Mouse (Mus musculus) right cerebral cortex, adult 2 months (tissue): ENCODE measurements around the gene Faf1.

Source experiments
- DNase-seq, 2 experiments: peaks; one replicate each; pipeline ENCODE4 v3.0.0; 2021 to 2022; ENCODE audit warnings: low spot score in 2 of 2

Faf1 gene

DNA sequence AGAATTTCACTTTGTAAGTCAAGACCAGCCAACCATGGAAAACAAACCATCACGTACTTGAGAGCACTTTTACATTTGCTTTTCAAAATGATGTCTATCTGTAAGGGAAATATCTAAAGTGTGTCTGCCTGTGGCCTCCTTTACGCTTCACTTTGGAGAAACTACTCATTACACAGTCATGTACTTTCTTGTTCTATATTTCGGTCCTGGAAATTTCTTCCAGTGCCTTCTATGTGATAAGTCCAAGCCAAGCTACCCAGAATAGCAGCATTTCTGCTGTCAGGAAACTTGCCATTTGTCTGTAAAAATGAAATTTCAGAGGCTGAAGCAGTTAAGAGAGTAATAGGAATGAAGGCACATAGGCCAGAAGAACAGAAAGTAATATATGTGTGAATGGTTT is 228.1 kb downstream of the Faf1 start:
- DNase-seq, result no peak

DNA sequence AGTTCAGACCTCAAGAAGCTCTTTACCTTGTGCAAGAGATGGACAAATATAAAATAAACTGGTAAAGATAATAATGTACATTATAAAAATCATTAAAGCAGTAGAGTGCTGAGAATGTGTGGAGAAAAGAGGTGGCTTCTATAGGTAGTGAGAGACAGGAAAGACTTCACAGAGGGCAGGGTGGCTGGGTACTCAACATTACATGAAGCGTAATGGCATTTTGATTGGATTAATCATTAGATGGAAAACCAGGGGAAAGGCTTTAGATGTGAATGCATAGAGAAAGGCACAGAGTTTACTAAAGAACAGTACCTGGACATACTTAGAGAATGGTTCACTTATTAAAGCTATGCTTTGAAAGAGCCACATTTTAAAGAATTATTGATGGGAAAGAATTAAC is 252.7 kb downstream of the Faf1 start:
- DNase-seq, result no peak

DNA sequence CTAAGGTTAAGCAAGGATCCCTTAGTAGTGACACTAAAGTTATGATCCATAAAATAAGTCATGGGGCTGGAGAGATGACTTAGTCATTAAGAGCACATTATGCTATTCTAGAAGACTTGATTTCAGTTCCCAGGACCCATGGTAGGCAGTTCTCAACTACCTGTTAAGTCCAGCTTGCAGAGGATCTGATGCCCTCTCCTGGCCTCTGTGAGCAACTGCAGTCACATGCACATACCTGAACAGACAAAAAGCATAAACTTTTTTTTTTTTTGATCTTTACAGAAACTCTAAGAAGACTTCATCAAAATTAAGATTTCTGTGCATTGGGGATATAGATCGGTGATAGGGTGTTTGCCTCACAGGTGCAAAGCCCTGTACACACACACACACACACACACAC is 254.1 kb downstream of the Faf1 start:
- no peak for DNase-seq

DNA sequence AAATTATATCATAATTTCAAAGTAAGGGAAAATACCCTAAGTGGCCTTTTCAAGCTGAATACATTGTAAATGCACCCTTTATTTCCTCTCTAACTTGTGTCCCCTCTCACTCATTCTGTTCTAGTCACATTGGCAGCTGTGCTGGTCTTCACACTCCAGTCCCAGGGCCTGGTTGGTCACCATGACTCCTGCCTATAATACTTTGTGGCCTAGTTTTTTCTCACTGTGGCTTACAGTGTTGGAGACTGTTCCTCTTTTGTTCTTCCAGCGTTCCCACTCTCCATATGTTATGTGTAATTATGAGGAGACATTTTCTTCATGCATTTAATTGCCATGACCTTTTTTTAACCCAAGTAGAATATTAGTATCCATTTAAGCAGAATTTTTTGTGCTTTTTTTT is 254.5 kb downstream of the Faf1 start:
- no peak for DNase-seq

DNA sequence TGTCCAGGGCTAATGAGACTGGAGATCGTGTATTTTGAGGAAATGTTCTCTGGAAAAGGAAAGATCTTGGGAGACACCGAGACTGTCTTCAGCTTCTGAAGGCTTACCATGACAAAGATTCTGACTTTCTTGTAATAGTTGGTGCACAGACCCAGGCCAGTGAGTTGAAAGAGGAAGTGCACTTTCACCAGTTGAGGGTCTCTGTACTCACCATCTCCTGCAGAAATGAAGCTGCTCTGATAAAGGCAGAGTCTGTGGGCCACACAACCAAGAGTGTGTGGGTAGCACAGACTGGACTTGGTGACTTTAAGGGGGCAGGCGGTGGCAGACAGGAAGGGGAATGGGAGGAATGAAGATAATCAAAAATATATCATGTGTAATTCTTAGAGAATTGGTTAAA is 260.2 kb downstream of the Faf1 start:
- DNase-seq, result no peak

DNA sequence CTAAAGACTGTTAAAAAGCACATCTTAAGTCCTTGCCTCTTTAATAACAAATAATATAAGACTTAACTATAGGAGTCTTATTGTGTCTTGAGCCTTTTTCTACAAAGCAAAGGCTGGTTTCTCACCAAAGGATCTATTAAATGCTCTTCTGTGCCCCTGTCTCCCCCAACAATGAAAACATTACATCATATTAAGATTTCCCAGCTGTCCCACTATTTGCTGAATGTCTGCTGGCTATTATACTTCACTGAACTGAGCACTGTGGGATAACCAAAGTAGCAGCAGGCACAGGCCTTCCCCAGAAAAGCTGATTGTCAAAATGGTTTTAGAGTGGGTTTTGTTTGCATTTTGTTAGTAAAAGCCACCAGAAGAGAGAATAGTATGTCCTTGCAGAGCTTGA is 262.9 kb downstream of the Faf1 start:
- no peak for DNase-seq

DNA sequence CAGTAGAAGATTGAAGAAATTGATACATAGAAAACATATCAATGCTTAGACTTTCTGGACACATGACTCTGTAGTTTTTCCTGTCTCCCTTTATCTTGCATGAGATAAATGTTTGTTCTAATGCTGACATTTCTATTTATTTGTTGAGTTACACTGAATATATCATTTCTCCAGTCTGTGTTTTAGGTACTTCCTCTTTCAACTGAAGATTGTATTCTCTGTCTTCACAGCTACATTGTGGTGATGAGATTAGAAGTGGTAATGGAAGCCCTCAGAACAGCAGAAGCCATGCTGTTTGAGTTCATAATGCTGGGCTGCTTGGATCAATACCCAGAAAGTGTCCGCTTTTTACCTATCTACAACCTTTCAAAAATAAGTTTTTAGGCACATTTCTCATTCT is 269.2 kb downstream of the Faf1 start:
- no peak for DNase-seq

DNA sequence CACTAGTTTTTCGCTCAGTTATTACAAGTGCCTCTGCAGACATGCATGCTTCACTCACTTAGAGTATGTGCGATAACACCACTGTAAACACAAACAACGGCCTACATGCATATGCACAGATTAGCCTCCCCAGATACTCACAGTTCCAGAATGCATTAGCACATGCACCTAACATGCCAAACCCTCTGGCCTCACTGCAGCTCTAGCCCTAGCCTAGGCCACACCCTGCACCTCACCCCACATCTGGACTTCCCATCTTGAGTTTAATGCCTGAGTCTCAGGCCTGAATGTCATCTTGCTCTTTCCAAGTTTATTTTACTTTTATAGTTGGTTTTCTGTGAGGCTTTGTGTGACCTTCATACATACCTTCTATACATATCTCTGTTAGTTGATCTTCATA is 272.9 kb downstream of the Faf1 start:
- DNase-seq, result no peak

DNA sequence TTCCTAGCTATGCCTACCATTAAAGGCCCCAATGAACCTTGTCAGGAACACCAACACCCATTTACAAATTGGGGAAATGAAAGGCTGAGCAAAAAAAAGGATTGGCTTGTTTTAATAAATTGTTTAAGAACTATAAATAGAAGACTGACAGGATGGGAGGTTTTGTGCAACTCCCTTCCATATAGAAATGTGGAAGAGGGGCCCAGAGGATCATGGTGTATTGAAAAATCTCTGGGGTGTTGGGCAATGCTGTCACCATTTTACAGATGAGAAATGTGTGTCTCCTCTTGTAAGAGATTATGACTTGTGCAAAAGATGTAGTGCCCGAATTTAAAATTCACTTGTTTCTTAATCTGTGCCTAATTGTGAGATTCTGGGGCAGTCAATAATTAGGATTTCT is 277.1 kb downstream of the Faf1 start:
- no peak for DNase-seq

DNA sequence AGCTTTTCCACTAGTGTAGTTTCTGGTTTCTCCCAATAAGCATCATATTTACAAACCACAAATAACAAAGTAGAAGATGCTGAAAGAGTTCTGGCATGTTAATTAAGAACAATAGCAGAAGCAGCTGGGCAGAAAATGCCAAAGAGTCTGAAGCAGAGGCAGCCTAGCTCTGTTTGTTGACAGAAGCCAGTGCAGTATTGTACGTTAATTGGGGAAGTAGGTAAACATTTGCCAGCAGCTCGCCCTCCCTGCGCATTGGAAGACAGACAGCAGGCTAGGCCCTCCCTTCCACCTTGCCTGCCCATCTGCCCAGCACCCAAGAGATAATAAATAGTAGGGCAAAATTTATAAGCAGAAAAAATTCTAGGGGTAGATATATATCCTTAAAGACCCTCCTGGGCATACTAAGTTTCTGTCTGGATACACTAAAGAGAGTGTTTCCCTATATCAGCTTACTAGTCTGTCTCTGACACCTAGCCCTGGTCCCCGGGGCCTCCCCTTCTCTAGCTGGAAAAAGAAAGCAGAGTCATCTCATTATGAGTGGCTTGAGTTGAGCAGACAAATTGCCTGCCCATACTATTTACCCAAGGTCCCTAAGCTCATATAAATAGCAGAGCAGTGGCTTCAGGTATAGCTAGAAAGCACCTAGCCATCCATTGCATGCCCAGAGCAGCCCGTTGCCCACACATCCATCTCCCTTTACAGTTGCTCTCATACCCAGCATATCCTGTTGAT is 284.0 kb downstream of the Faf1 start:
- no peak for DNase-seq

DNA sequence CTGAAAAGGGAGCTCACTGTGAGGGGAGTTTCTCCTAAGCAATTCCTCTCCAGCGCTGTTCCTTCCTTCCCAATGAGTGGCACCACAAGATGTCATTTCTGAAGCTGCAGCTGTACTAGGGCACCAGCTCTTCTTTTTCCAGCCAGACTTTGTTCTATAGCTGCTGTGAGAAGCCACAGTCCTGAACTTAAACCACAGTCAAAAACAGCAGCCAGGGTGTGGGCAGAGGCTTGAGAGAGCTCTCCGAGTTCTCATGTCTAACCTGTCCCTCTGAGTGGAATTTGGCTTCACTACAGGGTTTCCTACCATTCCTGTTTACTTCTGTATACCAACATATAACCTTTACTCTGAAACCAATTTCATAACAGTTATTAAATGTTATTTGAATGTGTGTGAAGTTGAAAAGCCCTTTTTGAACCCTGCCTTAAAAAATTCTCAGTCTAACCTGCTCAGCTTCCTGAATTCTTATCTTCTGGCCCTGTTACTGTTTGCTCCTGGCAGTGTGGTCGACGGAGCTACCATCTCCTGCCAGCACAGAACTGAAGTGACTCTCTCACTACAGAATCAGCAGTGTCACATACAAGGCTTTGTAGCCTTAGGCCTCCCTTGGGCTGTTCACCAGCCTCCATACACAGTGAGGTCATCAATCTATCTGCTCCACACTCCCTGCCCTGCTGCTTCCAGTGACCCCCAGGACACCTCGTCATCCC is 287.3 kb downstream of the Faf1 start:
- no peak for DNase-seq

DNA sequence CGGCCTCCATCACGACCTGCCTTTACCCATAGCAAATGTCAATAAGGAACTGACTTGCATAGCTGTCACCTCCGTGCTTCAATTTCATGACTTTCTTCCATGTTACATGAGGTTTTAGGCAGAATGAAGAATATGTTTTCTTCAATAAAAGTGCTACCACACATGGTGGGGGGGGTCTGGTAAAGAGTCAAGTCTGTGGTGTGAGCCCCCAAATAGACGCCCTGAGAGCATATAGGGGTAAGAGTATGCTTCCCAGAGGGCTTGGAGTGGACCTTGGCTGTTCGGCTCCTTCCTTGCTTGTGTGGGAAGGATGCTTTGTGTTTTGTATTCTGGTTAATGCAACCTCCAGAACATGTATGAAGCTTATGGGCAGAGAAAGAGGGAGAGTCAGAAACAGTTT is 293.2 kb downstream of the Faf1 start:
- no peak for DNase-seq

DNA sequence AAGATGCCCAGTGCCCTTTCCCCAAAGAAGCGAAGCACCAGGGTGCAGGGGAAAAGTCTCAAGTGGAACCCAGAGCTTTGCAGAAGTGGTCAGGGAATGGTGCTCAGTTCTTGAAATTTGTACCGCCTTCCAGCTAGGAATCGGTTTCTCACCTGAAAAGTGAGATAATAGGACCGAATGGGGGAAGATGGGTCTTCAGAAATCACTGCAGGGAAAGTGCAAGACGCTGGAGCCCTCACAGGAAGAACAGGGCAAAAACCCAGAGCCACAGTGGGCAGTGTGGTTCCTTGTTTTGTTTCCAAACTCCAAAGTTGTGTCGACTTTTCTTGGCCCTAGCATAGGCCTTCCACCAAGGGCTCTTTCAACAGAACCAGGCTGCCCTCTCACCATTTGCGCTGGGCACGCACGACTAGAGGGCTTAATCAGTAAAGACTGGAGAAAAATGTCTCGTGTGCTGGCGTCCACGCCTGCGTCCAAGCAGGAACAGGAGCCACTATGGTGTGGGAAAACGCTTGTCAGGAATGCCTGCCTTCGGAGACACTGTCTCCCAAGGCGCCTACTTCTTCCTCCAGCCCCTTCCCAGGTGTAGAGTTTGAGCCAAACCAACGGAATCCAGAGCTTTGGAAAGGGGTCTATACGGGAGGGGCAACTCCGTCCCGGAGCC is 297.7 kb downstream of the Faf1 start:
- no peak for DNase-seq

DNA sequence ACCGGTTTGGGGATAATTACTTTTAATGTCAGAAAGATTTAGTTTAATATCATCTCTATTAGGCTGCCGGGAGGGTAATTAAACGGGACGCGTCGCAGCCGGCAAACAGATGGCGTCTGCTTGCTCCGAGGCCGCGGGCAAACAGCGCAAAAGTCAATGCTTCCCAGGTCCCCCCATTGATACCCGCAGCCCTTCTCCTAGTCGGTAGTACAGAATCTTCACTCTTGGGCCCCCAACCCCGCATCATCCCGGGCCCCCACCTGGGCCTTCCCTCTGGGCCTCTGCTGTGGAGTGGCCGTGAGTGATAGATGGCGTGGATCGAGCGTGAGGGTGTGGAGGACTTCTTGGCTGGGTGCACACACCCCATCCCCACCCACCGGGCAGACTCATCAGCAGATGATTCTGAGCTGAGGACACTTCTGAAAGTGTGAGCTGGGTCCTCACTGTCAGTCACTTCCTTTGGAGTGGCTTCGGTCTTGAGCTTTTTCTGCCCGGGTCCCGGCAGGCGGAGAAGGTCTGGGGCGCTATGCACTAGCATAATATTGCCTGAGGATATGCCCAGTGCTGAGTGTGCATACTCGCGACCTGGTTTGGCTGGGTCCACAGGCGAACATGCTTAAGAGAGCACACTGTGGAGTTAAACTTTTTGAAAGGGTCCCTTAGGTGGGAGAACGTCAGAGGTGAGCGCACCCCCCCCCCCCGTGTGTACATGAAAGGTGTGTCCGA is 298.4 kb downstream of the Faf1 start:
- no peak for DNase-seq

DNA sequence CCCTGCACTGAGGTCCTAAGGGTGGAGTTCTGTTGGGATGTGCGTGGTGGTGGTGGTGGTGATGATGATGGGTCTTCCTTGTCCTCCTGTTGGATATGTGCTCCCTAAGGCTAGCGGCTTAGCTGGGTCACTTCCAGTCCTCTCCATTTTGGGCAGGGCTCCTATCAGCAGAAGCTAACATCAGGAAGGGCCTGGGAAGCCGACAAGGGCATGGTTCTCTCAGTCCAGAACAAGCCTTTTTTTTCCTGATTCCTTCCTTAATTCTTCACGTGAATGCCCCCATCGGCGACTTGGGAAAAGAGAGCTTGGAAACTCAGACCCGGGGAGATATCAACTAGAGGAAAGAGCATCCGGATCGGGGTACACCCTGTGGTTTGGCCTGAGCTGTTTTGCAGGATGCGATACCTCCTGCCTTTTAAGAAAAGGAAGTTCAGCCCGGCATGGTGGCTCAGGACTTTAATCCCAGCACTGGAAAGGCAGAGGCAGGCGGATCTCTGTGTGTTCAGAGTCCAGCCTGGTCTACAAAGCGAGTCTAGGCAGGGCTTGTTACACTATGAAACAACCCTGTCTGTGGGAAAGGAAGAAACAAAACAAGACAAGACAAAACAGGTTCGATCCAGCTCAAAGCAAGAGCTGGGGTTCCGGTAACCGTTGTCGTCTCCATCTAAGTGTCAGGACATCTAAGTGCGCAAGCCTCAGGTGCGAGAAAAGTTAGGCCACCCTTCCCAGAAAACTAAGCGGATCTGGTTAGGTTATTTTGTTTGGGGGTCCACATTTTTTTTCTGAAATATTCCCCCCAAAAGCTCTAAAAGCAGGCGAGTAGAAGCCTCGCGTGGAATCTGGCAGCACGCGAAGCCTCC is 299.2 kb downstream of the Faf1 start:
- no peak for DNase-seq

DNA sequence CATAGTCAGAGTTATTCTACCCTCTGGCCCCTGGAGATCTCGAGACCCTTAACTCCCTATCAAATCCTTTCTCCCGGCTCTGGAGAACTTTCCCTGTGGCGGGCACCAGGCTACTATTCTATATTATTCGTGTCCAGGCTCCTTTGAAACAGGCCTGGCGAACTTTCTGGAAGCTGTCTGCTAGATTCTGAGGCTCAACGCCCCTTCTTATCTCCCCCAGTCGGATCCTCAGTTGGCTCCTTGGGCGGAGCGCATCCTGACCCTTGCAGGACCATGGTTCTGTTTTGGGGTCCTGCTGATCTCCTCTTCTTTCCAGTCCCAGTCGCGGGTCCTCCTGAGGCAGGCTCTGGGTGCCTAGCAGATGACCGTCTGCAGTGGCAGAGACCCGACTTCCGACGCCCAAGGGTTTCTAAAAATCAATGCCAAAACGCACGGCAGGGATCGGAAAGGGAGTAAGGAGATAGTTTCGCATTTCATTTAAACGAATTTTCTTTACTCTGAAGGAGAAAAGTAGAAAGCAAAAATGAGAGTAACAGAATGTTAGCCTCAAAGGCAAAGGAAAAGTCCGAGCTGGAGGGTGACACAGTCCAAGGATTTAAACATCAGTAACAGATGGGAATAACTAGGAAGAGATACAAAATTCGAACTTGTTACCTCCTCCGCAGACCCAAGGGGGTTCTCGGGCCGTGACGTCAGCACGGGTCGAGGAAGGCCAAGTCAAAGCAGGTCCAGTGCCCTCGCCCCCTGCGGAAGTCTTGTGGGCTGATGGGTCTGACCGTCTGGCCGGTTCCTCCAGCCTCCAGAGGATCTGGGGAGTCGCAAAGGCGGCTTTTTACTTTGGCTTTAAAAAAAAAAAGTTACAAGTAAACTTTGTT is 300.1 kb downstream of the Faf1 start:
- DNase-seq, result no peak

DNA sequence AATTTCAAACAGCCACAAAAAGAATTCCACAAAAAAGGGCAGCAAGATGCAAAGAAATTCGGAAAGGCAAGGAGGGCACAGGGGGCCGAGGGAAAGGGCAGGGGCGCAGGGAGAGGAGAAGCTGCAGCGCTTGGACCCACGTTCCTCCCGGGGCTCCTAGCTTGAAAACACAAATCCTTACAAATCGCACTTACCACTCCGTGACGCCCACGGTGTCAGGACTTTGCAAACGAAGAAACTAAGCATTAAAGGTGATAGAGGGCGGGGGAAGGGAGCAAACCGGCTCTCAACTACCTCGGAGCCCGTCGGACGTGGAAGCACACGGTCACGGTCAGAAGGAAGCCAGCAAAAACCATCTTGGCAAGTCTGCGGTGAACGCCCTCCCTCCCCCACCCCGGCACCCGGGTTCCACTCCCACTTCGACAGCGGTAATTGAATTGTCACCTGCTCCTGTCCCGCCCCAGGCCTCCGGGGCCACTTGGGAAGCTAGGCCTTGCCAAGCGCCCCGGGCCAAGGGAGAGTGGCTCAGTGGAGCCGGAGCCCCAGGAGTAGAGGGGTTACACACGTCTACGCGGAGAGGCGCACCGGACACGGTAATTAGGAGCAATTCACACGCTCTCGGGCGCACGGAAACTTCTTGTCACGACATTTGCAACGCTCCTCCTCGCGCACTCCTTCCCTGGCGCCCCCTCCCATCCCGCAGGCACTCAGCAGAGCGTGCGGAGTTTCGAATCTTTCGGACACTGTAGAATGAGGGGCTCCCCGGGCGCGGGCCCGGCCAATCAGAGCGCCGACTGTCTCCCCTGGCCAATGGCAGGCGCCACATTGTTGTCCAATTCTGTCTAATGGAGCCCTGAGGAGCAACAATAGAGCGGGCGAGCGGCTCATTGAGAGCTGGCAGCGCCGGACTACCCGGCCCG is 301.0 kb downstream of the Faf1 start, which contains the start of gene Dmrta2:
TSS of gene Dmrta2 (plus strand) at position 906 of the 920 bp plus-strand sequence.
- DNase-seq, result peak in 1 of 2 experiments; percentile 40

DNA sequence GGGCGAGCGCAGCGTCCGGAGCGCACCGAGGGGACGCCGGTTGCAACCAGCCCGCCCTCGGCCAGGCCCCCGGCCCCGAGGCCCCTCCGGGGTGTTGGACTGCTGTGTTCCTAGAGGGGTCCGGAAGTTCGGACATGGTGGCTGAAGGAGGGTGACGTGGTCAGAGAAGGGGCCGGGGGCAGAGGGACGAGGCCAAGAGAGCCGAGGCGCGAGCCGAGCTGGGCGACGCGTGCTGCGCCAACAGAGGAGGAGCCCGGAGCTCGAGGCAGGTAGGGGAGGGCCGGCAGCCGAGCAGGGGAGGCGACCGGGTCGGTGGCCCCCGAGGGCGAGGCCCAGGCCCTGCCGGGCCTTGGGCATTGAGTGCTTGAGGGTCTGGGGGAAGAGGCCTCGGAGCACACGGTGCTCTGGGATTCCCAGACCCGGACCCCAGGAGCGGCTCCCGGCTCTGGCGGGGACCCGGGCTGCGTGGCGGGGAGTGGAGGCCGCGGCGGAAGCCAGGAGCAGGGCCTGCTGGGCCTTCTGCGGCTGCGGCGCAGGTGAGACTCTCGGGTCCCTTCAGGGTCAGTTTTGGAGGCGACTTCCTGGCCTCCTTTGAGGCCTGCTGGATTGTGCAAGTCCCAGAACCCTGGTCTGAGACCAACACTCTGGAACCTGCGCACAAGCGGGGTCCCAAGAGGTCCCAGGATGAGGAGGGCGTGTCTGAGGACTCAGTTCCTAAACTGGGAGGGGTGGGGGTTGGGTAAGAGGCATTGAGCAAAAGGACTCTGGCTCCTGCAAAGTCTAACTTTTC is 301.9 kb downstream of the Faf1 start:
- no peak for DNase-seq
